Mouse (Mus musculus): ENCODE data around the gene Sstr3.

The Sstr3 gene

DNA sequence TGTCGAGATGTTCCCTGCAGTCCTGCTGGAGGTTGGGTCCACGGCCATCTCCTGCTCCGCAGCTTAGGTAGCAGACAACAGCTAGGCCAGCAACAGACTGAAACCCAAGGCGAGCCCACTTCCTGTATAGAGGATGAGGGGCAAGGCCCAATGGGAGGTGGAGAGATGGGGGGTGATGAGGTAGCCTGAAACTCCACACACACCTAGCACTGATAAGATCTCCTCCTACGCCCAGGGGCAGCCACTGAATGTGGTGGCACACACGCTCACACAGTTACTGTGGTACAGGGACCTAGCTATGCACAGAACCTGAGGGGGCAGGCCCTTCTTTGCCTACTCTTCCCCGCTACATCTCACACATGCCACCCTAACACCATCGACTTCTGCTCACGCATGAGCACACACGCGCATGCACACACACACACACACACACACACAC lies 49.5 kb downstream of the Sstr3 start, which contains the start of gene Il2rb:
Il2rb (minus strand) TSS at position 304 of the 439 bp plus-strand sequence.
- no peak for DNase-seq

DNA sequence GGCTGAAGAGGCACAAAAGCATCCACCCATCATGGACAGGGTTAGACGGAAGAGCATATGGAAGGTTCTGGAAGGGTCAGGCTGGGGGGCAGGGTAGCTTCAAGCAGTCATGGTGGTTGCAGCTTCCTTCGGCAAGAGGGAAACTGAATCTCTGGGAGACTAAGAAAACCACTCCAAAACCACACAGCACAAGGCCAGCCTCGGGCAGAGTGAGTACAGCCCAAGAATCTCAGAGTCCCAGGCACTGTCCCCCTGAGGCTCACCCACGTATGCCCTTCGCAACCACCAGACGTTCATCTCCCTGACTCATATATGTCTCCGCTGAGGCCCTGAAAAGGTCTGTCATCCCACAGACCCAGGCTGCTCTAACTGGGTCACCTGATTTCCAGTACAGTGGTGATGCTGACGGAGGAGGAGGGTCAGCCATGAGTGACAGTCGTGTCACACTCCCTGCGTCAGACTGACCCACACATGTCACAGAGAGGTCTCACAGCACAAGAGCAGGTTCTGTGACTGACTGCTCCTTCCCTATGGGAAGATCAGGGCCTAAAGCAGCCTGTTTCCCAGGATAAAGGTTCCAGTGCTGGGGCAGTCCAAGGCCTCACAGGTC lies 51.0 kb downstream of the Sstr3 start:
- no peak for DNase-seq

DNA sequence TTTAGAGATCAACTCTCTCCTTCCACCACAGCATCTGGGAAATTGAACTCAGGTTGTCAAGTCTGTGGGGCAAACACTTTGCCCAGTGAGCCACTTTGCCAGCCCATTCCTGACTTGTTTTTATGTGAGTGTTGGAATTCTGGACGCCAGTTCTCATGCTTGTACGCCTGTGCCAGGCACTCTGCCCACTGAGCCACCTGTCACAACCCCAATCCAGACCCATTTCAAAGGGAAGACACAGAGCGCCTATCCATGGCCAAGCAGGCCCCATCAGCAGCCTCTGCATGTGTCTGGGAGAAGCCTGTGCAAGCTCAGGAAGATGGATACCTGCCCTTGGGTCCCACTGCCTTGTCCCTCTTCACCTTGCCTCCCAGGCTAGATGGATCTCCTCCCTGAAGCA lies 53.2 kb downstream of the Sstr3 start:
- DNase-seq, result no peak

DNA sequence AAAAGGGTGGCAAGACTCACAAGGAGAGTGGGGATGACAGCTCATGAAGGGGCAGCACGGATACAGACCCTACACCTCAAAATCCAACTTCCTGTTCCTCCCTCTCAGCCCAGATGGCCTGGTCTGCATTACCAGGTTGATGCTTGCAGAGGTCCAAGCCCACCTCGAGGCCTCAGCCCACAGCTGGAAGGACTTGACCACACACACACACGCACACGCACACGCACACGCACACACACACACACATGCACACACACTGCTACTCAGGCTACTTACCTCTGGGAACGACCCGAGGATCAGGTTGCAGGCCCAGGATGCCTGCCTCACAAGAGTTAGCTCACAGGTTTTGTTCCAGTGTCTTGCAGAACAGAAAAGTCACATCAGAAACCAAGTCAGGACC lies 54.6 kb downstream of the Sstr3 start:
- no peak for DNase-seq

DNA sequence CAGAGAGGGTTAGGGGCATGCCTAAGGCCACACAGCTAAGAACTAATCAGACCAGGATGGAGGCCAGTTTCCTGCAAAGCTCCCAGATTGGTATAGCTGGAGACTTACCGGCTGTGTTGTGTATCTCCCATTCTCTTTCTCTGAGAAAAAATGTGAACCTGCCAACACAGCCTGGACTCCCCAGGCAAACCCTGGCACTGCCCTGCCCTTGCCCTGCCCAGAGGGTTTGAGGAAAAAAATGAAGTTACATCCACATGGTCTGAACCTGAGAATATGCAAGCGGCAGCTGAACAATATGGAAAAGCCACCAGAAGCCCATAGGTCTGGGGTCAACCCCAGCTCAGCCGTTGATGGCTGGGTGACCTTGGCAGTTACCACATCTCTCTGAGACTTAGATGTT lies 55.2 kb downstream of the Sstr3 start:
- no peak for DNase-seq

DNA sequence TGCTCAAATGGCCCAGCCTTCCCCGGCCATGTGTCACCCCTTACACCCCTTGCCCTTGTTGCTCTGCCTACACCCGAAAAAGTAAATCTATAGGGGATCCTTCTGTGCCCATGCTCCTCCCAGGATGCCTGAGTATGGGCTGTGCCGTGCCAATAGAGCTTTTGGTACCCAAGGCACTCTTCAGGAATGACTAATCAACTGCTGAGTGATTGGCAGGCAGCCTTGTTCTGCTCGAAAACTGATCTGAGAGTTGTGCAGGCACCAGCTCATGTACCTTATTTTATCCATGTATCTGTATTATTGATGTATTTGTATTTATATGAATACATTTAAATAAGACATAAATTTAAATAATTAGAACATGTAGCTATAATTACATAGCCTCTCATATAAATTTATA lies 57.4 kb downstream of the Sstr3 start:
- no peak for DNase-seq
